Mouse (Mus musculus) hindbrain, embryonic 14.5 days (tissue): ENCODE data around the gene Olfr1371. TPM values are rescaled to one million over a fixed set of nuclear protein-coding genes. Genes with fewer than 3 reads are reported as not detected.

Experiments
- ATAC-seq: fragments of 200-750 bp; cut with Nextera tagmentation; 2 replicates; pipeline ENCODE4 v1.8.0; 2017; ENCODE audit warnings: moderate number of reproducible peaks, mild to moderate bottlenecking, moderate TSS enrichment, moderate library complexity; ENCODE audit not compliant: low FRiP score
- DNase-seq: peaks from one replicate; pipeline ENCODE4 v3.0.0-alpha.2; 2015; ENCODE audit warnings: low spot score
- H3K27ac ChIP-seq: fragments of 300-500 bp; sonication (generic); 2 replicates; pipeline ENCODE4 v1.5.1; 2014; ENCODE audit warnings: mild to moderate bottlenecking, moderate library complexity
- H3K27me3 ChIP-seq: fragments of 300-500 bp; sonication (generic); 2 replicates; pipeline ENCODE4 v1.6.1; 2014; ENCODE audit warnings: mild to moderate bottlenecking, low read length, mixed read lengths; ENCODE audit not compliant: control insufficient read depth, insufficient read depth
- H3K36me3 ChIP-seq: fragments of 300-500 bp; sonication (generic); replicated peaks from 2 replicates; pipeline ENCODE4 v1.6.1; 2014; ENCODE audit not compliant: control insufficient read depth, insufficient read depth
- H3K4me1 ChIP-seq: fragments of 300-500 bp; sonication (generic); replicated peaks from 2 replicates; pipeline ENCODE4 v1.6.1; 2014; ENCODE audit warnings: antibody characterized with exemption, low read length, mixed read lengths; ENCODE audit not compliant: control insufficient read depth, insufficient read depth
- H3K4me2 ChIP-seq: fragments of 300-500 bp; sonication (generic); replicated peaks from 2 replicates; pipeline ENCODE4 v1.6.1; 2014; ENCODE audit warnings: mild to moderate bottlenecking, moderate library complexity
- H3K4me3 ChIP-seq: fragments of 300-500 bp; sonication (generic); replicated peaks from 2 replicates; pipeline ENCODE4 v1.5.1; 2014; ENCODE audit warnings: mild to moderate bottlenecking, low read length
- H3K9ac ChIP-seq: fragments of 300-500 bp; sonication (generic); 2 replicates; pipeline ENCODE4 v1.6.1; 2014
- H3K9me3 ChIP-seq: fragments of 300-500 bp; sonication (generic); 2 replicates; pipeline ENCODE4 v1.6.1; 2016; ENCODE audit warnings: low read length; ENCODE audit not compliant: control insufficient read depth
- WGBS: fragments of 180-500 bp; shearing (Covaris S2); extraction: QIAGEN DNeasy Blood & Tissue Kit; methylation state at CpG from one replicate; pipeline ENCODE4 v1.1.7; 2014; 5-methylcytosine and 5-hydroxymethylcytosine counted together
- polyA plus RNA-seq: library from polyadenylated mRNA; unstranded; fragments of >200 nt; fragmentation: Nextera tagmentation; extraction: Ambion mirVana; gene quantifications from 2 replicates; pipeline ENCODE4 v1.2.1, GENCODE M21; 2014

Olfr1371 gene
- not detected in 2 replicates for polyA plus RNA-seq

DNA sequence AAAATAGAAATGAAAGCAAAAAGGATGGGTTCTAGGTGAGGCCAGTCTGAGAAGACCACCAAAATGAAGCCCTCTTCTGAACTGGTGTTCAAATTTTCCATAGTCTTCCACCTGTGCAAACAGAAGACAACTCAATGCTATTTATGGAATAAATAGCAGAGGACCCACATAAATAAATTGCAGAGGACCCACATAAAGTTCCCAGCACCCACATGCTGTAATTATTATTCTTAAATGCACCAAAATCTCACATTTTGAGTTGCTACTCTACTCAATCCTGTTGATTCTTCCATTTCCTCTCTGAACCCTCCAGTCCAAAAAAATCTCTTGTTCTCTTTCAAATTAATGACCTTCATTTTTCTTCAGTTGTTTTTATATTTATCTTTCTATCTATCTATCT lies at the start of gene Olfr1371:
Gene Olfr1371, minus strand, starts transcription at position 101 of the 400 bp plus-strand sequence.
- ATAC-seq (no peak), DNase-seq (no peak)
- Histone ChIP-seq H3K4me1 (no peaks in the 10 kb centered on the region), H3K36me3 (no peaks in the 10 kb centered on the region), H3K27me3 (no peaks in the 10 kb centered on the region), H3K4me3 (no peak within 1 kb of the TSS), H3K9ac (no peak within 1 kb of the TSS), H3K27ac (no peak within 1 kb of the TSS), H3K4me2 (no peak within 1 kb of the TSS), H3K9me3 (no peaks in the 10 kb centered on the region)

DNA sequence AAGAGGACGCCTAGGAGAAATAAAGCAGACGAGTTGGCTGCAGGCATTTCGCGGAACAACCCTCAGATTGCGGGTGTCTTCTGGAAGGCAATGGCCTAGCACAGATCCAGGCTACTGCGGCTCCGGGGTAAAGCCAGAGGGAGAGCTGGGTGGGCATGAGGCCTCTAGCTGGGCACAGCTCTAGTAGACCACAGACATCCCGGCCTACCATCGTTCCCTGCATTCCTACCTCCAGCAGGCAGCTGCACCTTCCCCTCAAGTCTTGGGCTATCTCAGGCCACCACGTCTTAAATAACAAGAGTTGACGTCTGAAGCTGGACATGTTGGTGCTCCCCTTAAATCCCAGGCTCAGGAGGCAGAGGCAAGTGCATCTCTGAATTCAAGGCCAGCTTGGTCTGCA lies 48.6 kb upstream of the Olfr1371 start:
- no peaks in the 10 kb centered on the region for H3K9me3 ChIP-seq
- WGBS: 93% methylated on average over 11 of the region's 11 CpGs
- no peak overlapping the region for H3K4me3 ChIP-seq
- no peaks in the 10 kb centered on the region for H3K36me3 ChIP-seq
- ATAC-seq (no peak), DNase-seq (no peak)
- H3K4me2 ChIP-seq: no peak overlapping the region
- no peaks in the 10 kb centered on the region for H3K4me1 ChIP-seq
- no peak overlapping the region for H3K9ac ChIP-seq
- no peaks in the 10 kb centered on the region for H3K27me3 ChIP-seq
- H3K27ac ChIP-seq: no peak overlapping the region

DNA sequence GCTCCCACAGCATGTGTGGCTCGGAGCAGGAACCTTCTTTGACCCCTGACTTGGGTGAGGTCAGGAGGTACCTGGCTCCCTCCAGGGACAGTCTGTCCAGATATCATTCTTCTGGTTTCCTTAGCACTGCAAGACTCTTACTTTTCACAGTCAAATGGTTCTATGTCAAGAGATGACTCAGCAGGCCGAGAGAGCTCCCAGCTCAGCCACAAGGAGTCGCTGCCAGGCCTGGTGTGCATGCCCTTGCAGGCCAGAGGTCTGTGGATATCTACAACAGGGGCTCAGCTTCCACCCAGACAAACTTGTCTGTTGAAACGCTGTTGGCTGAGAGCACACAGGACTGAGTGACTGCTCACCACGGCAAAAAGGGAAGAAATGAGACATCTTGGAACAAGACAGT lies 48.1 kb upstream of the Olfr1371 start:
- Histone ChIP-seq H3K9me3 (no peaks in the 10 kb centered on the region), H3K36me3 (no peaks in the 10 kb centered on the region), H3K27ac (no peak overlapping the region), H3K27me3 (no peaks in the 10 kb centered on the region), H3K9ac (no peak overlapping the region), H3K4me3 (no peak overlapping the region), H3K4me2 (no peak overlapping the region), H3K4me1 (no peaks in the 10 kb centered on the region)
- 62% methylated on average over 5 of the region's 5 CpGs for WGBS
- ATAC-seq (no peak), DNase-seq (no peak)

GRCm38 (mm10) chr11:52260878-52261277 lies 47.1 kb upstream of the Olfr1371 start:
- DNase-seq (no peak), ATAC-seq (no peak)
- H3K36me3 ChIP-seq: no peaks in the 10 kb centered on the region
- no peak overlapping the region for H3K4me3 ChIP-seq
- H3K9me3 ChIP-seq: no peaks in the 10 kb centered on the region
- 56% methylated on average over 4 of the region's 4 CpGs for WGBS
- no peaks in the 10 kb centered on the region for H3K4me1 ChIP-seq
- H3K27ac ChIP-seq: no peak overlapping the region
- no peak overlapping the region for H3K4me2 ChIP-seq
- no peaks in the 10 kb centered on the region for H3K27me3 ChIP-seq
- no peak overlapping the region for H3K9ac ChIP-seq

- Histone ChIP-seq H3K36me3 (no peaks in the 10 kb centered on the region), H3K4me3 (no peak overlapping the region), H3K27ac (no peak overlapping the region), H3K27me3 (no peaks in the 10 kb centered on the region), H3K9ac (no peak overlapping the region), H3K4me1 (no peaks in the 10 kb centered on the region), H3K9me3 (no peaks in the 10 kb centered on the region), H3K4me2 (no peak overlapping the region)
- 76% methylated on average over 5 of the region's 5 CpGs for WGBS
- DNase-seq (no peak), ATAC-seq (no peak)
Measured at GRCm38 (mm10) chr11:52258711-52259110, 44.9 kb upstream of the Olfr1371 start.

GRCm38 (mm10) chr11:52257376-52257775 lies 43.6 kb upstream of the Olfr1371 start:
- Histone ChIP-seq H3K4me1 (no peaks in the 10 kb centered on the region), H3K9me3 (no peaks in the 10 kb centered on the region), H3K27ac (no peak overlapping the region), H3K36me3 (no peaks in the 10 kb centered on the region), H3K4me3 (no peak overlapping the region), H3K4me2 (no peak overlapping the region), H3K9ac (no peak overlapping the region), H3K27me3 (no peaks in the 10 kb centered on the region)
- DNase-seq: no peak
- WGBS: 89% methylated on average over 3 of the region's 3 CpGs
- no peak for ATAC-seq

DNA sequence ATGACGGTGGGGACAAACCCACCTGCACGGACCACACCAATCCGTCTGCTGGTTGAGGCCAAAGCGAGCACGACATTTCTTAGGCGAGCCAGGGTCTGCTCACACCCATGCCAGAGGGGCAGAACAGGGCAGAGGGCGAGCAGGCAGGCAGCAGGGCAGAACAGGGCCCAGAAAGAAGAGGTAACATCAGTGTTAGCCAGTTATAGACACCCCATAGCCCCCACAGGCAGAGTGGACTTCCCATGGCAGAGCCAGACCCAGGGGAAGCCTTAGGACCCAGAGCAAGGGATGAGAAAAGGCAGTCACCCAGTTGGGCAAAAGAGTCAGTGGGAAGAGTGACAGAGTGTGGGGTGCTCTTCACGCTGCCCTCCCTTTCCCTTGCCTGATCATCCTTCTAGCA lies 41.3 kb upstream of the Olfr1371 start:
- WGBS: 91% methylated on average over 8 of the region's 8 CpGs
- Histone ChIP-seq H3K27me3 (no peaks in the 10 kb centered on the region), H3K36me3 (peaks cover 6% of the 10 kb centered on the region; the same call in 1 of the 2 replicates), H3K4me1 (no peaks in the 10 kb centered on the region), H3K9ac (no peak overlapping the region), H3K4me3 (no peak overlapping the region), H3K4me2 (no peak overlapping the region), H3K27ac (no peak overlapping the region), H3K9me3 (no peaks in the 10 kb centered on the region)
- DNase-seq (no peak), ATAC-seq (no peak)

- H3K9me3 ChIP-seq: no peaks in the 10 kb centered on the region
- H3K36me3 ChIP-seq: peaks cover 12% of the 10 kb centered on the region; the same call in 1 of the 2 replicates
- 70% methylated on average over 11 of the region's 11 CpGs for whole genome bisulfite sequencing
- H3K9ac ChIP-seq: no peak overlapping the region
- H3K4me3 ChIP-seq: no peak overlapping the region
- DNase-seq (peak; percentile 77), ATAC-seq (peak; percentile 75)
- H3K4me2 ChIP-seq: no peak overlapping the region
- no peaks in the 10 kb centered on the region for H3K4me1 ChIP-seq
- H3K27ac ChIP-seq: no peak overlapping the region
- H3K27me3 ChIP-seq: no peaks in the 10 kb centered on the region
Measured at GRCm38 (mm10) chr11:52253674-52254375, 40.0 kb upstream of the Olfr1371 start.

DNA sequence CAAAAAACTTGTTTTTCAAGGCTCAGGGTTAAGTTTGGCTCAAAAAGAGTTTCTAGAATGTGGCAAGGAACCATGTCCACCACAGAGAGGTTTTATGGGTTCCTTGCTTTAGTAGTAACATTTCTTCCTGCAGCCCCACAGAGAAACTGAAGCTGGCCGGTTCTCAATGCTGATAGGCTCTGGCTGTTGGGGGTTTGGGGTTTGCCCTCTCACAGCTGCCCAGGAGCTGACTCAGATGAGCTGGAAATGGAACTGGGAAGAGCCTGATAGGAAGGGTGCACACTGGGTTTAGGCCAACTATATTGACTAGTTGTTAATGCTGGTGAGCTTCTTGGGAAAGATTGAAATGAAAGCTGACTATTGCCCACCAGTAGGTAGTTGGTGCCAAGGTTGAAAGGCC lies 38.9 kb upstream of the Olfr1371 start:
- ATAC-seq (no peak), DNase-seq (no peak)
- Histone ChIP-seq H3K27me3 (no peaks in the 10 kb centered on the region), H3K4me3 (no peak overlapping the region), H3K36me3 (peaks cover 18% of the 10 kb centered on the region), H3K9me3 (no peaks in the 10 kb centered on the region), H3K27ac (no peak overlapping the region), H3K4me1 (no peaks in the 10 kb centered on the region), H3K4me2 (no peak overlapping the region), H3K9ac (no peak overlapping the region)
- WGBS: 81% methylated on average over 1 of the region's 1 CpGs

- H3K4me2 ChIP-seq: no peak overlapping the region
- ATAC-seq: no peak
- no peak overlapping the region for H3K4me3 ChIP-seq
- H3K36me3 ChIP-seq: peaks cover 28% of the 10 kb centered on the region
- DNase-seq: no peak
- 82% methylated on average over 5 of the region's 5 CpGs for WGBS
- H3K27ac ChIP-seq: no peak overlapping the region
- H3K9ac ChIP-seq: no peak overlapping the region
- H3K9me3 ChIP-seq: no peaks in the 10 kb centered on the region
- no peaks in the 10 kb centered on the region for H3K4me1 ChIP-seq
- H3K27me3 ChIP-seq: no peaks in the 10 kb centered on the region
Measured at GRCm38 (mm10) chr11:52251770-52252169, 38.0 kb upstream of the Olfr1371 start.
